Mouse (Mus musculus) liver, adult 2 months (tissue): ENCODE measurements around the gene Naaladl2.

ENCODE experiments used
- CTCF ChIP-seq: fragments of 200-500 bp; IDR thresholded peaks from 2 replicates; pipeline ENCODE4 v1.5.1; 2011; ENCODE audit warnings: low read depth, low read length, control low read depth
- POLR2A ChIP-seq: fragments of 200-500 bp; IDR thresholded peaks from 2 replicates; pipeline ENCODE4 v1.6.1; 2011; ENCODE audit warnings: low read length, control low read depth; ENCODE audit not compliant: insufficient read depth; ENCODE audit errors: extremely low read depth

DNA sequence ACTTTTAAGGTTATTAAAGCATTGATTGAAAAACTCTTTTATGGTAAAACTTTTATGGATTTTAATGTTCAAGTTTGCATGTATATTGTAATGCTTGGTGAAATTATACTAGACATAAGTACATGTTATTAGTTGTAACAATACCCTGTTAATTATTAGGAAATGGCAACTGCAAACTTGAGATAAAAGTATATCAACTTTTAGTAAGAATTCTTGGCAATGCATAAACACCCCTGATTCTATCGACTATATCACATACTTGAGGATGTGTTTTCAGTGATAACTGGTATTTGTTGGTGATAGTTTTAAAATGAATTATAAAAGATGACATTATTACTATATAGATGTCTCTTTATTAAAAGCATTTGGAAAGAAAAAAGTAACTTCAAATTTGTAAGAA, 1017.9 kb downstream of the Naaladl2 start:
- TF ChIP-seq POLR2A, result no peak
- no peak for TF ChIP-seq CTCF
